Mouse (Mus musculus): ENCODE measurements around the gene Gpa33. TPM values are rescaled to one million over a fixed set of nuclear protein-coding genes. Genes with fewer than 3 reads are reported as not detected.

The Gpa33 gene
- polyA plus RNA-seq, 1 experiment from 2014 or later, result 1.4 TPM

DNA sequence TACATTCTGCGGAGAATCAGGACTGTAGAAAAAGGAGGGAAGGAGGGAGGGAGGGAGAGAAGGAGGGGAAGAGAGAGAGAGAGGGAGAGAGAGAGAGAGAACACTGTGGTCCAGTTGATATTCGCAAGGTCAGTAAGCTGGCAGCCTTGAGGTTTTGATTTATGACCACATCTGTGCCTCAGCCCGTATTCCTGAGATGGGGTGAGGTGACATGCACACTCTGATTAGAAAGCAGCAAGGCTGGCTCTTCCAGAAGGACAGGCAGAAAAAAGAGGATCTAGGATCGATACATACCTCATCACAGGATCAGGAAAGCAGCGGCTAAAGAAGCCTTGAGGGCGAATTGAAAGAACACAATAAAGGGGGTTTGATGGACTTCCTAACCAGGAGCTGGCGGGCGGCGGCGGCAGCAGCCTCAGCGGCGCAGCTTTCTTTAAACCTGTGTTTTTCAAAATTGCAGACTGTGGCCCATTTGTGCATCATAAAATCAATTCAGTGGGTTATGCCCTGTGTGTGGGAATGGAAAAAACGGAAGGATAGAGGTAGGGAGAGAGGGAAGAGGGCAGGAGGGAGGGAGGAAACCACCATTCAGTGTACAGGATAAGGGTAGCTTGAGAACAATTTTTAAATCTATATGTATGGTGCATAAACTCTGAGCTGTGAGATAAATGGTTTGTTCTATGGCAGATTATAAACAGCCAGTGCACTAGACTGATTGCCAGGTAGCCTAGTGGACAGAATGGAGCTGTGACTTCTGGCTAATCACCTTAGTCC is 12.0 kb upstream of the Gpa33 start:
- Histone ChIP-seq H3K4me1 (peaks cover 5% of the 10 kb centered on the region; the same call in 1 of the 2 replicates), H3K4me2 (peak overlapping the region; percentile 31; the same call in 1 of the 2 replicates), H3K4me3 (0 out of 2 replicates have a peak overlapping the region, but pooled peaks have one; percentile 3), H3K36me3 (no peaks in the 10 kb centered on the region), H3K27me3 (no peaks in the 10 kb centered on the region), H3K9me3 (no peaks in the 10 kb centered on the region), H3K9ac (no peak overlapping the region), H3K27ac (no peak overlapping the region)
- 15% methylated on average over 13 of the region's 13 CpGs for whole genome bisulfite sequencing
- ATAC-seq (ENCODE audit: insufficient number of reproducible peaks, low FRiP score, low TSS enrichment, low read depth), result no peak

DNA sequence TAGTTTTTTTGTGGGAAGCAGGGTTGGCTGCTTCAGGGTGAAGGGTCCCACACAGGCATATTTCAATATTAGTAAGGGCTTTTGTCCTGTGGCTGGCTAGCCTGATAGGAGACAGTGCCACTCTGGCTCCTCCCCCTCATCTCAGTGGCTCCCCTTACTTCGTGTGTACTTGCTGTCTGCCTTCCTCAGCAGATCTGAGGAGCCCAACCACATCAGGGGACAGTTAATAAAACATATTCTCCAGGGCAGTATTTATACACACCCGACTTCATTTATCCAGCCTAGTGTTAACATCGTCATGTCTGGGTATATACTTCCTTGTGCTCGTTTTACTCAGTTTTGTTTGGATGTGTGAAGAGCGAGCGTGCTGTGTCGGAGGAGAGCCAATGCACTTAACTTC is 7.9 kb upstream of the Gpa33 start:
- no peak for ATAC-seq (ENCODE audit: insufficient number of reproducible peaks, low FRiP score, low TSS enrichment, low read depth)
- 74% methylated on average over 7 of the region's 7 CpGs for WGBS
- H3K9ac ChIP-seq, result no peak overlapping the region
- peaks cover 9% of the 10 kb centered on the region; the same call in 1 of the 2 replicates for H3K4me1 ChIP-seq
- no peaks in the 10 kb centered on the region for H3K9me3 ChIP-seq
- no peaks in the 10 kb centered on the region for H3K36me3 ChIP-seq
- H3K27me3 ChIP-seq, result no peaks in the 10 kb centered on the region
- no peak overlapping the region for H3K4me3 ChIP-seq
- no peak overlapping the region for H3K4me2 ChIP-seq
- H3K27ac ChIP-seq, result no peak overlapping the region

GRCm38 (mm10) chr1:166123045-166123444 is 7.0 kb upstream of the Gpa33 start:
- Histone ChIP-seq H3K9me3 (no peaks in the 10 kb centered on the region), H3K9ac (no peak overlapping the region), H3K4me1 (peaks cover 13% of the 10 kb centered on the region), H3K4me3 (no peak overlapping the region), H3K27me3 (no peaks in the 10 kb centered on the region), H3K36me3 (no peaks in the 10 kb centered on the region), H3K27ac (no peak overlapping the region), H3K4me2 (no peak overlapping the region)
- 94% methylated on average over 1 of the region's 1 CpGs for WGBS
- no peak for ATAC-seq (ENCODE audit: insufficient number of reproducible peaks, low FRiP score, low TSS enrichment, low read depth)

GRCm38 (mm10) chr1:166123751-166124150 is 6.3 kb upstream of the Gpa33 start:
- Histone ChIP-seq H3K4me1 (peaks cover 11% of the 10 kb centered on the region), H3K27me3 (no peaks in the 10 kb centered on the region), H3K9ac (no peak overlapping the region), H3K36me3 (no peaks in the 10 kb centered on the region), H3K4me3 (no peak overlapping the region), H3K27ac (no peak overlapping the region), H3K4me2 (no peak overlapping the region), H3K9me3 (no peaks in the 10 kb centered on the region)
- WGBS, result 86% methylated on average over 8 of the region's 8 CpGs
- ATAC-seq (ENCODE audit: insufficient number of reproducible peaks, low FRiP score, low TSS enrichment, low read depth), result no peak

DNA sequence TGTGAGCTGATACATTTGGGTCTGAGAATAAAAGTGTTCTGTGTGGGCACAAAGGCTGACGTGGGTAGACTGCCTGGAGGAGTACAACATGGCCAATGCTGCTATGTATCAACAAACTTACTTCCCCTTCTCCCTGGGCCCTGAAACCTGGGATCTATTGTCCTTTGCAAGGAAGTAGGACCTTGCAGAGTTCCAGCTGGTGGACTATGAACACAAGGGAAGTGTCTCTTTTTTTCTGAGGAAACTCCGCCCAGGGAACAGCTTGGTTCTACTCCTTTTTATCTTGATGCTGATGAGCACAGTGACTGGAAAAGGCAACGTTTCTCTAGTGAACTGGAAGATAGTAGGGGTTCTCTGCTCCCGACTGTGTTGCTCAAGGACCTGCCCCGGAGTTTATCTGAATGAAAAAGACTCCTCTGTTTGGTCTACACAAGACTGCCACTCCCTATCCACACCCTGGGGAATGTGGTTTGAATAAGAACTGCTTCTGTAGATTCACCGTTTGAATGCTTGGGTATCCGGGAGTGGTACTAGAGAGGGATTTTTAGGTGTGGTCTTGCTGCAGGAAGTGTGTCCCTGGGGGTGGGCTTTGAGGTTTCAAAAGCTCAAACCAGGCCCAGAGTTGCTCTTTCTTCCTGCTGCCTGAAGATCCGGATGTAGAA is 5.0 kb upstream of the Gpa33 start:
- no peak overlapping the region for H3K9ac ChIP-seq

GRCm38 (mm10) chr1:166126290-166126689 is 3.7 kb upstream of the Gpa33 start:
- Histone ChIP-seq H3K4me3 (no peak overlapping the region), H3K36me3 (no peaks in the 10 kb centered on the region), H3K4me2 (no peak overlapping the region), H3K9ac (no peak overlapping the region), H3K27ac (no peak overlapping the region), H3K27me3 (no peaks in the 10 kb centered on the region), H3K4me1 (peaks cover 18% of the 10 kb centered on the region), H3K9me3 (no peaks in the 10 kb centered on the region)
- ATAC-seq (ENCODE audit: insufficient number of reproducible peaks, low FRiP score, low TSS enrichment, low read depth), result no peak
- 92% methylated on average over 6 of the region's 6 CpGs for WGBS

More for the DNA sequence above, 5.0 kb upstream of the Gpa33 start:
- H3K36me3 ChIP-seq, result no peaks in the 10 kb centered on the region
- no peak overlapping the region for H3K4me2 ChIP-seq
- H3K4me3 ChIP-seq, result no peak overlapping the region
- 69% methylated on average over 8 of the region's 8 CpGs for WGBS
- peaks cover 11% of the 10 kb centered on the region for H3K4me1 ChIP-seq
- no peak overlapping the region for H3K27ac ChIP-seq
- no peak for ATAC-seq (ENCODE audit: insufficient number of reproducible peaks, low FRiP score, low TSS enrichment, low read depth)
- no peaks in the 10 kb centered on the region for H3K27me3 ChIP-seq
- H3K9me3 ChIP-seq, result no peaks in the 10 kb centered on the region

DNA sequence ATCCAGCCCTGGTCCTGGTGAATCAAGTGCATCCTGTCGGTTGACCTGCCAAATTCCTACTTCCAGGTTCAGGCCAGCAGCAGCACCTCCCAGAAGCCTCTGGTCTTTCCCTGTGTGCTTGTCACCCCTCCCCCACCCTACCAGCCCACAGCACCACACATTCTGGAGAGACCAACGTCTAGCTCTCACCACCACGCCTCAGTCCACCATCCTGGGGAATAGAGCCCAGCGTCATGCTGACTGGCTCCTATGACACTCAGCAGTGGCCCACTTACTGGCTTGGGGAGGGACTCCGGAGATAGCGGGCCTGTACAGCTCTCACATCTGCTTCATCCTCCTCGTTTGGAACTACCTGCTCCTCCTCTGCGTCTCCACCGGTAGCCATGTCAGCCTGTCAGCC is 3.2 kb upstream of the Gpa33 start:
- H3K9ac ChIP-seq, result no peak overlapping the region
- H3K4me2 ChIP-seq, result 0 out of 2 replicates have a peak overlapping the region, but pooled peaks have one; percentile 10
- ATAC-seq (ENCODE audit: insufficient number of reproducible peaks, low FRiP score, low TSS enrichment, low read depth), result no peak
- H3K36me3 ChIP-seq, result no peaks in the 10 kb centered on the region
- no peak overlapping the region for H3K27ac ChIP-seq
- H3K4me1 ChIP-seq, result peaks cover 23% of the 10 kb centered on the region
- H3K9me3 ChIP-seq, result no peaks in the 10 kb centered on the region
- WGBS, result 55% methylated on average over 9 of the region's 9 CpGs
- no peaks in the 10 kb centered on the region for H3K27me3 ChIP-seq
- peak overlapping the region; percentile 17 for H3K4me3 ChIP-seq

DNA sequence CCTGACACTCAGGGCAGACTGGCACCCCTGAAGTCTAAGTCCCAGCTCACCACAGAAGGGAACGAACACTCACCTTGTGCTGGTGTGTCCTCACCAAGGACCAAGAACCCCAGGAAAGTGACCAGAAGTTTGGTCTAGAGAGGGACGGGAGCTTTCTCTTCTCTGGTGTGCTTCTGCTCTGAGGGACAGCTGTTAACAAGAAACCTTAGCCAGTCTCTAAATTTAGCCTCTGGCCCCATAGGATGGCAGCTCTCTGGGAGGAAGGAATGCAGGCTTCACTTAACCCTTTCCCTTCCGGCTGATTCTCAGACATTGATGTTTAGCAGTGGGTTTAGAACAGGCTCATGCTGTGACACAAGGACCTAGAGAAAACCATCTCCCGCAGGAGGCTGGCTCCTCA is 2.3 kb upstream of the Gpa33 start, which contains the start of gene Dusp27:
Gene Dusp27, minus strand, starts transcription at position 204 of the 400 bp plus-strand sequence.
- H3K27ac ChIP-seq, result peak within 1 kb of the TSS; percentile 43; the same call in 1 of the 2 replicates
- WGBS, result 18% methylated on average over 4 of the region's 4 CpGs
- H3K4me2 ChIP-seq, result peak within 1 kb of the TSS; percentile 19; the same call in 1 of the 2 replicates
- H3K4me1 ChIP-seq, result peaks cover 29% of the 10 kb centered on the region
- no peaks in the 10 kb centered on the region for H3K36me3 ChIP-seq
- ATAC-seq (ENCODE audit: insufficient number of reproducible peaks, low FRiP score, low TSS enrichment, low read depth), result no peak
- no peaks in the 10 kb centered on the region for H3K27me3 ChIP-seq
- no peaks in the 10 kb centered on the region for H3K9me3 ChIP-seq
- peak within 1 kb of the TSS; percentile 17 for H3K4me3 ChIP-seq
- H3K9ac ChIP-seq, result no peak within 1 kb of the TSS

- 89% methylated on average over 5 of the region's 5 CpGs for WGBS
- no peaks in the 10 kb centered on the region for H3K36me3 ChIP-seq
- no peak overlapping the region for H3K27ac ChIP-seq
- no peaks in the 10 kb centered on the region for H3K27me3 ChIP-seq
- H3K4me1 ChIP-seq, result peaks cover 29% of the 10 kb centered on the region
- H3K9ac ChIP-seq, result no peak overlapping the region
- H3K4me2 ChIP-seq, result no peak overlapping the region
- H3K4me3 ChIP-seq, result no peak overlapping the region
- no peaks in the 10 kb centered on the region for H3K9me3 ChIP-seq
- no peak for ATAC-seq (ENCODE audit: insufficient number of reproducible peaks, low FRiP score, low TSS enrichment, low read depth)
Measured at GRCm38 (mm10) chr1:166128551-166128950, 1.5 kb upstream of the Gpa33 start.

- ATAC-seq (ENCODE audit: insufficient number of reproducible peaks, low FRiP score, low TSS enrichment, low read depth), result no peak
- Histone ChIP-seq H3K27ac (no peak overlapping the region), H3K36me3 (no peaks in the 10 kb centered on the region), H3K4me2 (no peak overlapping the region), H3K27me3 (no peaks in the 10 kb centered on the region), H3K9ac (no peak overlapping the region), H3K4me1 (peaks cover 24% of the 10 kb centered on the region), H3K4me3 (no peak overlapping the region), H3K9me3 (no peaks in the 10 kb centered on the region)
- 45% methylated on average over 4 of the region's 4 CpGs for WGBS
Measured at GRCm38 (mm10) chr1:166132367-166132766, 2.3 kb downstream of the Gpa33 start.

- Histone ChIP-seq H3K4me3 (no peak overlapping the region), H3K36me3 (no peaks in the 10 kb centered on the region), H3K4me2 (no peak overlapping the region), H3K4me1 (peaks cover 17% of the 10 kb centered on the region), H3K9me3 (no peaks in the 10 kb centered on the region), H3K27ac (no peak overlapping the region), H3K9ac (no peak overlapping the region), H3K27me3 (no peaks in the 10 kb centered on the region)
- ATAC-seq (ENCODE audit: insufficient number of reproducible peaks, low FRiP score, low TSS enrichment, low read depth), result no peak
- 42% methylated on average over 4 of the region's 5 CpGs for WGBS
Measured at GRCm38 (mm10) chr1:166135091-166135740, 5.2 kb downstream of the Gpa33 start.
